ENCODE assay signal across 32 mouse cellular contexts in the genomic region with DNA sequence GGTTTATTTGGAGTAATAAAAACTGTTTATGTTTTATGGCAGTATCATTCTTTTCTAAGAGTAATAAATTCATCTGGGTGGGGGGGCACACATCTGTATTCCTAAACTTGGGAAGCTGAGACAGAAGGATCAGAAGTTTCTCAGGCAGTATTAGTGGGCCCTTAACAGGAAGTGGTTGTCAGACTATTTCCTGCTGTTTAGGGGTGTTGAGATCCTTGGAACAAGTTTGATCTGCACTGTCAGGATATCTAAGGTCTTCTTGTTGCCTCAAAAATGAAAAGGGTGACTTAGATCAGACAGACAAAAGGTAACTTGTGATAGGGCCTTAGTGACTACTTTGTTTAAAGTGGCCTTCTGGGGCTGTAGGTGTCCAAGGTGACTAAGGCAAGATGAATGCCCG. TPM values are rescaled to one million over a fixed set of nuclear protein-coding genes. Genes with fewer than 3 reads are reported as not detected.
DNase-seq lines count a peak whose midpoint lies in the region; ATAC-seq lines count a peak whose summit lies in the region.
"Had no signal": no experiment of that assay in that cellular context is flagged by ENCODE, and none has a peak within 500 bp of the region (broad histone marks: within the 10 kb centered on the region; RNA-seq: fewer than 3 reads in every experiment).

No protein-coding gene starts in this region.

- no peaks in the 10 kb centered on the region for H3K9me3 ChIP-seq in megakaryocyte, embryonic 14.5 days
- H3K9me3 ChIP-seq: embryonic facial prominence, embryonic 10.5 days; embryonic facial prominence, embryonic 13.5 days; forebrain, embryonic 12.5 days; forebrain, embryonic 15.5 days; G1E; heart, embryonic 13.5 days had no signal

- no peaks in the 10 kb centered on the region for H3K27me3 ChIP-seq in megakaryocyte, embryonic 14.5 days (replicated peaks)
- H3K27me3 ChIP-seq: CH12.LX; embryonic facial prominence, embryonic 13.5 days; forebrain, embryonic 12.5 days; forebrain, embryonic 15.5 days; heart, embryonic 13.5 days; Patski had no signal

- H3K4me1 ChIP-seq in megakaryocyte, embryonic 14.5 days, result peaks cover 65% of the 10 kb centered on the region
- H3K4me1 ChIP-seq: embryonic facial prominence, embryonic 10.5 days; embryonic facial prominence, embryonic 13.5 days; forebrain, embryonic 12.5 days; forebrain, embryonic 15.5 days; heart, embryonic 13.5 days had no signal

- H3K4me3 ChIP-seq in megakaryocyte, embryonic 14.5 days (replicated peaks), result peak overlapping the region; percentile 46
- H3K4me3 ChIP-seq: embryonic facial prominence, embryonic 10.5 days; embryonic facial prominence, embryonic 13.5 days; erythroblast, embryonic 14.5 days; forebrain, embryonic 12.5 days; forebrain, embryonic 15.5 days; heart, embryonic 13.5 days had no signal

- no peaks in the 10 kb centered on the region for H3K36me3 ChIP-seq in megakaryocyte, embryonic 14.5 days (replicated peaks; ENCODE audit: low read length)
- H3K36me3 ChIP-seq: embryonic facial prominence, embryonic 10.5 days; embryonic facial prominence, embryonic 13.5 days; forebrain, embryonic 12.5 days; forebrain, embryonic 15.5 days; G1E; heart, embryonic 13.5 days had no signal

- ATAC-seq in megakaryocyte, adult 5-6 weeks (ENCODE audit: poor library complexity, severe bottlenecking), result no peak
- peak; percentile 62 for ATAC-seq in activated CD4-positive, CD25-positive, alpha-beta regulatory T cell, adult 4 months
- ATAC-seq: forebrain, embryonic 15.5 days; hindbrain, postnatal 0 days; Patski had no signal

- peak; percentile 4 for DNase-seq in naive thymus-derived CD4-positive, alpha-beta T cell, adult 2 months (ENCODE audit: low read depth)
- DNase-seq in lung, postnatal 4 days, result no peak
- DNase-seq in urinary bladder, adult 2 months (ENCODE audit: low spot score), result no peak
- DNase-seq: adrenal gland, adult 2 months; adrenal gland, postnatal 25 days; cerebellum, adult 11-12 months; cerebellum, adult 8-10 months; cerebellum, postnatal 10 days; cerebellum, postnatal 36 days; embryo, embryonic 11 days; gastrocnemius, postnatal 25 days; heart, adult 18-20 months; heart, postnatal 14 days; heart, postnatal 4 days had no signal

RNA-seq across cellular contexts. Expression of a gene that starts 16.2 kb away (rescaled TPM):
- not detected in 2 replicates for polyA plus RNA-seq in megakaryocyte, embryonic 14.5 days (2012; ENCODE audit: insufficient read depth, low replicate concordance)
- total RNA-seq in megakaryocyte, adult 5-6 weeks (2015), result 0.02 and 0.07 TPM in 2 replicates
- total RNA-seq in megakaryocyte, adult 5-6 weeks (2017), result not detected in 2 replicates
- polyA plus RNA-seq in activated CD4-positive, CD25-positive, alpha-beta regulatory T cell, adult 4 months (2017; shearing (Covaris generic)), result 1 to 10 TPM; 2.6 to 4.1 TPM
- polyA plus RNA-seq in urinary bladder, adult 2 months (2012; rRNA removed), result 0.52 and 0.68 TPM in 2 replicates
- total RNA-seq: gastrocnemius, adult 8-10 months; gastrocnemius, postnatal 25 days; heart, postnatal 4 days; hindbrain, postnatal 0 days had no signal
- polyA plus RNA-seq: erythroblast, embryonic 14.5 days; forebrain, embryonic 12.5 days; G1E had no signal

RNA-seq across cellular contexts. Expression of a gene that starts 21.1 kb away (rescaled TPM):
- polyA plus RNA-seq in megakaryocyte, embryonic 14.5 days (2012; ENCODE audit: insufficient read depth, low replicate concordance), result not detected in 2 replicates
- total RNA-seq in megakaryocyte, adult 5-6 weeks (2015), result not detected in 2 replicates
- not detected in 2 replicates for total RNA-seq in megakaryocyte, adult 5-6 weeks (2017)
- not detected for polyA plus RNA-seq in activated CD4-positive, CD25-positive, alpha-beta regulatory T cell, adult 4 months (2017; shearing (Covaris generic))
- polyA plus RNA-seq in urinary bladder, adult 2 months (2012; rRNA removed), result not detected in 2 replicates
- total RNA-seq: adrenal gland, adult 2 months; adrenal gland, postnatal 25 days; CH12.LX; G1E; gastrocnemius, adult 8-10 months; gastrocnemius, postnatal 25 days; heart, adult 18-20 months; heart, postnatal 14 days; heart, postnatal 4 days; hindbrain, postnatal 0 days had no signal
- polyA plus RNA-seq: adrenal gland, adult 2 months; cortical plate, adult 2 months; embryonic facial prominence, embryonic 10.5 days; embryonic facial prominence, embryonic 13.5 days; erythroblast, embryonic 14.5 days; forebrain, embryonic 12.5 days; forebrain, embryonic 15.5 days; G1E; gonadal fat pad, adult 2 months; heart, embryonic 13.5 days; heart, embryonic 16.5 days; hindbrain, embryonic 11.5 days; Patski had no signal

RNA-seq across cellular contexts. Expression of a gene that starts 24.5 kb away (rescaled TPM):
- not detected in 2 replicates for polyA plus RNA-seq in megakaryocyte, embryonic 14.5 days (2012; ENCODE audit: insufficient read depth, low replicate concordance)
- total RNA-seq in megakaryocyte, adult 5-6 weeks (2015), result 0.80 and 1.5 TPM in 2 replicates
- total RNA-seq in megakaryocyte, adult 5-6 weeks (2017), result 0.66 TPM in 1 of 2 replicates, not detected in the other
- polyA plus RNA-seq in activated CD4-positive, CD25-positive, alpha-beta regulatory T cell, adult 4 months (2017; shearing (Covaris generic)), result 10 to 100 TPM; 22.2 to 25.5 TPM
- 30.7 and 33.5 TPM in 2 replicates for polyA plus RNA-seq in urinary bladder, adult 2 months (2012; rRNA removed)
- total RNA-seq: G1E had no signal
- polyA plus RNA-seq: erythroblast, embryonic 14.5 days; G1E had no signal

Comparison
In these comparisons a context has a peak if more than half of its experiments do, and no peak if none do; other contexts are left out.
1. RNA of a gene that starts 24.5 kb away (polyA plus RNA-seq): 30.7 to 33.5 TPM in urinary bladder, adult 2 months and 22.2 to 25.5 TPM in activated CD4-positive, CD25-positive, alpha-beta regulatory T cell, adult 4 months; not detected in megakaryocyte, embryonic 14.5 days; every median in the first group is over 10 times any median in the second.